Mouse (Mus musculus) G1E (cell line): ENCODE results near the gene Arhgap40. TPM values are rescaled to one million over a fixed set of nuclear protein-coding genes. Genes with fewer than 3 reads are reported as not detected.

ENCODE experiments used
- ATAC-seq: 2 replicates; pipeline ENCODE4 v1.8.0; 2016; ENCODE audit warnings: mild to moderate bottlenecking; ENCODE audit not compliant: insufficient number of reproducible peaks, poor library complexity, low FRiP score, severe bottlenecking; ENCODE audit errors: extremely low read depth
- DNase-seq: peaks from one replicate; pipeline ENCODE4 v3.0.0; 2012; ENCODE audit warnings: low spot score
- H3K27me3 ChIP-seq: 2 replicates; pipeline ENCODE4 v1.6.1; 2012; ENCODE audit warnings: mild to moderate bottlenecking, low read length, inconsistent platforms; ENCODE audit not compliant: insufficient read depth
- H3K36me3 ChIP-seq: replicated peaks from 2 replicates; pipeline ENCODE3; 2012; ENCODE audit warnings: mild to moderate bottlenecking, inconsistent platforms
- H3K4me1 ChIP-seq: 2 replicates; pipeline ENCODE4 v1.6.1; 2012; ENCODE audit warnings: low read depth, low read length, inconsistent platforms, mixed read lengths; ENCODE audit not compliant: insufficient read depth
- H3K4me3 ChIP-seq: 2 replicates; pipeline ENCODE4 v1.5.1; 2012; ENCODE audit warnings: low read depth, mild to moderate bottlenecking, inconsistent platforms, low read length, moderate library complexity, mixed read lengths
- H3K9me3 ChIP-seq: replicated peaks from 2 replicates; pipeline ENCODE4 v1.6.1; 2012; ENCODE audit warnings: inconsistent platforms
- CTCF ChIP-seq: IDR thresholded peaks from 2 replicates; pipeline ENCODE4 v1.5.1; 2012; ENCODE audit warnings: low read depth, low read length, inconsistent platforms, mixed read lengths
- GATA1 ChIP-seq: IDR thresholded peaks from 2 replicates; pipeline ENCODE4 v1.6.1; 2012; ENCODE audit warnings: borderline replicate concordance, low read length, inconsistent platforms, mixed read lengths
- GATA2 ChIP-seq: IDR thresholded peaks from 2 replicates; pipeline ENCODE4 v1.6.1; 2012; ENCODE audit warnings: low read depth, low read length, inconsistent platforms, borderline replicate concordance
- POLR2AphosphoS5 ChIP-seq: IDR thresholded peaks from 2 replicates; pipeline ENCODE4 v1.6.1; 2012; ENCODE audit warnings: low read depth, low read length, inconsistent platforms; ENCODE audit not compliant: insufficient replicate concordance
- TAL1 ChIP-seq: conservative IDR thresholded peaks from 2 replicates; pipeline ENCODE4 v1.6.1; 2012; ENCODE audit warnings: low read depth, low read length, inconsistent platforms, mixed read lengths
- polyA plus RNA-seq: library from polyadenylated mRNA; stranded (reverse); fragments of >175 nt; gene quantifications from 2 replicates; pipeline ENCODE4 v1.2.3, GENCODE M21; 2012
- total RNA-seq, 2 experiments: library from RNA; stranded (forward) in 1 of 2; stranded (reverse) in 1 of 2; fragments of 200-1000 nt in 1 of 2; fragments of >200 nt in 1 of 2; fragmentation: Nextera tagmentation in 1 of 2; gene quantifications; 2 replicates each; pipeline ENCODE4 v1.2.3; 2014 to 2017

Arhgap40 gene
- total and polyA plus RNA-seq, 3 experiments = not detected

GRCm38 (mm10) chr2:158556225-158556624 lies 43.6 kb downstream of the Arhgap40 start:
- peaks cover 8% of the 10 kb centered on the region for H3K9me3 ChIP-seq
- DNase-seq (peak; percentile 46), ATAC-seq (no peak)
- TF ChIP-seq CTCF (peak; percentile 63), TAL1 (no peak)
- peaks cover 50% of the 10 kb centered on the region for H3K27me3 ChIP-seq
- H3K36me3 ChIP-seq = no peaks in the 10 kb centered on the region
- H3K4me1 ChIP-seq = peaks cover 18% of the 10 kb centered on the region
- H3K4me3 ChIP-seq = no peak overlapping the region

- peaks cover 8% of the 10 kb centered on the region for H3K9me3 ChIP-seq
- H3K4me3 ChIP-seq = no peak overlapping the region
- peaks cover 50% of the 10 kb centered on the region for H3K27me3 ChIP-seq
- H3K36me3 ChIP-seq = no peaks in the 10 kb centered on the region
- peaks cover 20% of the 10 kb centered on the region for H3K4me1 ChIP-seq
- DNase-seq = no peak
- TF ChIP-seq TAL1 = no peak
- TF ChIP-seq CTCF = no peak
- TF ChIP-seq POLR2AphosphoS5 = no peak
- TF ChIP-seq GATA2 = no peak
- no peak for TF ChIP-seq GATA1
- ATAC-seq = no peak
Observed at GRCm38 (mm10) chr2:158556750-158557149, 44.2 kb downstream of the Arhgap40 start.

- TF ChIP-seq CTCF (no peak), GATA1 (no peak), GATA2 (no peak), POLR2AphosphoS5 (no peak), TAL1 (no peak)
- Histone ChIP-seq H3K4me1 (peaks cover 21% of the 10 kb centered on the region), H3K9me3 (peaks cover 8% of the 10 kb centered on the region), H3K27me3 (peaks cover 46% of the 10 kb centered on the region), H3K36me3 (no peaks in the 10 kb centered on the region), H3K4me3 (no peak overlapping the region)
- no peak for ATAC-seq
- no peak for DNase-seq
Observed at GRCm38 (mm10) chr2:158559945-158560344, 47.3 kb downstream of the Arhgap40 start.

GRCm38 (mm10) chr2:158560801-158561200 lies 48.2 kb downstream of the Arhgap40 start:
- Histone ChIP-seq H3K27me3 (peaks cover 51% of the 10 kb centered on the region), H3K4me3 (no peak overlapping the region; the same call in 1 of the 2 replicates), H3K36me3 (no peaks in the 10 kb centered on the region), H3K9me3 (peaks cover 8% of the 10 kb centered on the region), H3K4me1 (peaks cover 15% of the 10 kb centered on the region)
- DNase-seq (no peak), ATAC-seq (no peak)
- TF ChIP-seq GATA2 (no peak), CTCF (no peak), TAL1 (no peak), POLR2AphosphoS5 (no peak), GATA1 (no peak)

GRCm38 (mm10) chr2:158561371-158562144 lies 49.0 kb downstream of the Arhgap40 start:
- Histone ChIP-seq H3K4me3 (no peak overlapping the region; the same call in 1 of the 2 replicates), H3K9me3 (peaks cover 8% of the 10 kb centered on the region), H3K4me1 (peaks cover 12% of the 10 kb centered on the region), H3K36me3 (no peaks in the 10 kb centered on the region), H3K27me3 (peaks cover 56% of the 10 kb centered on the region)
- DNase-seq (no peak), ATAC-seq (peak; percentile 60)
- no peak for TF ChIP-seq GATA2
- TF ChIP-seq CTCF = no peak

GRCm38 (mm10) chr2:158570421-158571081 lies 58.0 kb downstream of the Arhgap40 start:
- Histone ChIP-seq H3K9me3 (no peaks in the 10 kb centered on the region), H3K36me3 (no peaks in the 10 kb centered on the region), H3K4me1 (no peaks in the 10 kb centered on the region), H3K27me3 (peaks cover 38% of the 10 kb centered on the region), H3K4me3 (no peak overlapping the region)
- DNase-seq = peak; percentile 35
- TF ChIP-seq POLR2AphosphoS5 (no peak), TAL1 (no peak), GATA1 (no peak), CTCF (no peak), GATA2 (no peak)
- ATAC-seq = peak; percentile 51; the same call in 1 of the 2 replicates
